Mouse (Mus musculus): ENCODE data around the gene Shisa2. TPM values are rescaled to one million over a fixed set of nuclear protein-coding genes. Genes with fewer than 3 reads are reported as not detected.

The Shisa2 gene
- total RNA-seq, 2 experiments from 2014 or later = 65.1 to 85.6 TPM

DNA sequence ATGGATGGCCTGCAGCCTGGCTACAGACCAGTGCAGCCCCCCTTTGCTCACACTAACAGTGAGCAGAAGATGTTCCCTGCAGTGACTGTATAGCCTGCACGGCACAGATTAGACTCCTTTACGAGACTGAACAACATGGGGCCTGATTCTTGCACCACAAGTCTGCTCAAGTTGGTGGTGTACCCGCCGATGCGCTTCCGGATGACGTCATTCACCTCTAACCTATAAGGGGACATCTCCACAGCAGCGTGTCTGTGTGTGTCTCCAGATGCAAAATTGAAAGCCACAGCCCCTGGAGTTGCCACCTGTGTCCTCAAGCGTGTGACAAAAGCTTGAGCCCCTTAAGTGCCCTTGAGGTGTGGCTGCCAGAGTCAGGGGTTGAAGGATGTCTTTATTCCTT is 5.0 kb downstream of the Shisa2 start:
- no peak for DNase-seq

DNA sequence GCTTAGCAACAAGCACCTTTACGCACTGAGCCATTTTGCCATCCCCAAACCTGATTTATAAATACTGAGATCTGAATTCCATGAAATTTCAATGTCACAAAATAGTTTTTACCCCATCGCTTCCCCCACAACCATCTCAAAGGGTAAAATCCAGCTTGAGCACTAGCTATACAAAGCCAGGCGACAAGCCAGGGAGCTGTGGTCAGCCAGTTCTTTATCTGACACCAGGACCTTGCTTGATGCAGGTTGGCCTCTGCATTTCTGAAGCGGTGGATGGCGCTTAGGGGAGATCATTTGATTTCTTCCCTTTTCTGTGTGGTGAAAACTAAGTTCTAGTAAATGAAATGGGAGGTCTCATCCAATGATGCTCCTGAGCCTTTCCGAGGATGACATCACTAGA is 7.0 kb downstream of the Shisa2 start:
- DNase-seq = no peak

DNA sequence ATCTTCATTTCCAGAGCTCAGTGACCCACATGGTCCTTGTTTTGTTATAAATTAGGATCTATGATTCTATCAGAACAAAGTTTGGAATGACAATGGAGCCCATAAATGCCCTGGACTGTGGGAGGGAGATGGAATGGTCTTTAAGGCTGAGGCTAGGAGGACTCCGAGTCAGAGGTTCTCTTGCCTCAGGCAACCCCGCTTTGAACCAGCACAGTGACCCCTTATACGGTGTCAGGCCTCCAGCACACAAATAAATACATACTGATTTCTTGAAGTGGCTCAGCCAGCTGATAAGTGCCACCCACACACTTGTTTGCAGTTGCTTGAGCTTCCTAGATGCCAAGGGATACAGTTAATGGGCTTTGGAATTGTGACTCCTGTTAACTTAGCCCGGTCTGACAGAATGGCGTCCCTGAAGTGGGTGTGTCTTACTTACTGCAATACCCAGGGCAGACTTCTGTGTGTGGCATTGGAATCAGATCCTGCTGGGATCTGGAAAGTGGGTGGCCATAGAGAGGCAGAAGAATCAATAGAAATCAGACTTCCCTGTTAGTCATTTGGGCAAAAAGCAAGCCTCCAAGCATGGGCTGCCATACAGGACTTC is 8.3 kb downstream of the Shisa2 start:
- no peak for DNase-seq

DNA sequence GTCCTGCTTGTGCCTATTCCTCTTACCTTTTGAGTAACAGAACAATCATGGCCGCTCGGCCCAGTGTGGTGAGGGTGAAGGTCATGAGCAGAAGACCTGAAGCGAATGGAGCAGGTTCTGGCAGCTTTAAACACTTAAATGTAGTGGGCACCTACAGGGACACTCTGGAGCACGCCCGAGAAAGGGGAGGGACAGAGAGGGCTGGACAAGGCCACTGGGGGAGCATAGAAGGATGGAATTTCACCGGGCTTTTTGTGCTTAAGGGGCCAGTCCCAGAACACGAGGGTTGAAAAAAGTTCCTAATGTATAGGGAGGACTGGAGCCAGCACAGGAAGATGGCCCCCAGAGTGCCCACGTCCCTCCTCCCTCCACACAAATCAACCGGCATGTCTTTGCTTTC is 8.9 kb downstream of the Shisa2 start:
- no peak for DNase-seq

DNA sequence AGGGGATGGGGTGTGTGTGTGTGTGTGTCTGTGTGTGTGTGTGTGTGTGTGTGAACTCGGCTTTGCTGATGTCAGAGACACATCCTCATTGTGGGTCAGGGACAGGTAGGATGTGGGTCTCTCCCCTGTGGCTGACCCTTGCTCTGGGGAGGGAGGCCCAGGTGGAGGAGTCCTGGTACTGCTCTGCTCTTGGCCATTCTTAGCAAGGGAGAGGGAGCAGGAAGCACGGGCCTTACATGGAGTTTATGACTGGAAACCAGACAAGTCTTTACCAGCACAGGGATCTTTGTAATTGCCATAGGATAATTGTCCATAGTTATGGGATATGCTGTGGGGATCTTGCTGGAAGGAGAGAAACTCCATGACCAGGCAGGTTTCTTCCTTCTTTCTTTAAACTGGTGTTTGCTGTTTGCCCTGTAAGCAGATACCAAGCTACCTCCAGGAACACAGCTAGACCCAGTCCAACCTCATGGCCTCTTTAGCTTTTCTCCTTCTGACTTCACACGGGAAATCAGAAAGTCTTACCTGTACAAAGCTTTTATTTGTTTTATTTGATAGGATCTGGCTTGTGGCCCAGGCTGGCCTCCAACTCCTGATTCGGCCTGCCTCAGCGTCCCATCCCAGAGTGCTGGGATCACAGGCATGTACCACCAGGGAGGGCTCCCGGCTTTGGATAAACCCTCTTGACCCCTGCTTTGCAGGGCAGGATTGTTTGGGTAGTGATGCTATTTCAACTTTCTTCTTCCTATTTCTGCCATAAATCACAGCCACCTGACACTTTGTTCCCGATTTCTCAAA is 14.0 kb downstream of the Shisa2 start:
- DNase-seq = no peak

DNA sequence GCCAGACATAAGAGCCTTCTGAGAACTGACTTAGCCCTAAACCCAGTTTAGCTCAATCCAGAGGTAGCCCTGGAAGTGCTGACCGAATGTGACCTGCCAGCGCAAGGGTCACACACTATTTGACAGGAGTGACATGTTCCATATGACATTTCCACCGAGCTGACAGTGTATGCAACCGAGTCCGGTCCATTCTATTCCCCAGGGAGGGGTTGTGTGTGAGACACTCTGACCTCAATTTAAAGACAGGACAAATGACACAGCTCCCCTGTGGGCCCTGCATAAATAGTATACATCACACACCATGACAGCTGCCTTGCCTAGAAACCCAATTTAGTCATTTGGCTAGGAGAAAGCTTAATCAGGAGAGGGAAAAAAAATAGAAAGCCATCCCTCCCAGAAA is 16.7 kb downstream of the Shisa2 start:
- DNase-seq = no peak

DNA sequence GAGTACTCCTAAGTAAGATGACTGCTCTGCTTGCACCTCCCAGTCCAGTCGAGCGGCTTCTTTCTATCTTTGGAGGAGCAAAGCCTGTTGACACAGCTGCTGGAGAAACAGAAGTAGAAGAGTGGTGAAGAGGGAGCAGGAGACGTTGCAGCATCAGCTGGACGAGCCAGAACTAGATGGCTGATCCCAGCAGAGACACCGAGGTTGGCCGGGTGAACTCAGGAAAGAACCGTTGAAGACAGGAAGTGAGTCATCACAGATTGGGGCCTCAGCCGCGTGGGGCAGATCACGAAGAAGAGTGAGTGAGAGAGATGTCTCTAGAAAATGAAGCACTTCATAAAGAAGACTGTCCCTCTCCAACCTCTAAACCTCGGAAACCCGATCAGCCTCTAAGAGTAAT is 18.5 kb downstream of the Shisa2 start:
- DNase-seq = no peak

DNA sequence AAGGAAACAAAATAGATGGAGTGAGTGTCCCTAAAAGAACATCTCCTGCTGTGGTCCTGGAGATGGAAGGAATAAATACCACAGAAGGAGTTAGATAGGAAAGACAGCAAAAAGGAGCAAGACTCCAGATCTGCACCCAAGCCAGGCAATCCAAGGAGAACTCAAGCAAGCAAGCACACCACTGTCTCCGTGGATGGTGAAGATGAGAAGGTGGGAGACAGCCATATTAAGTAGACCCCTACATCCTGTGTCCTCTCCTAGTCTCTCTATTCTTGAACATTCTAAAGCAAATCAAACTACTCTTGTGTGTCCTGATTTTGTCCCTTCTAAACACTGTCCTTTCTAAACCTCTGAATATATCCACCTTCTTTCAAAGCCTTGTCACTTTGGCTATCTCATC is 19.1 kb downstream of the Shisa2 start:
- no peak for DNase-seq

DNA sequence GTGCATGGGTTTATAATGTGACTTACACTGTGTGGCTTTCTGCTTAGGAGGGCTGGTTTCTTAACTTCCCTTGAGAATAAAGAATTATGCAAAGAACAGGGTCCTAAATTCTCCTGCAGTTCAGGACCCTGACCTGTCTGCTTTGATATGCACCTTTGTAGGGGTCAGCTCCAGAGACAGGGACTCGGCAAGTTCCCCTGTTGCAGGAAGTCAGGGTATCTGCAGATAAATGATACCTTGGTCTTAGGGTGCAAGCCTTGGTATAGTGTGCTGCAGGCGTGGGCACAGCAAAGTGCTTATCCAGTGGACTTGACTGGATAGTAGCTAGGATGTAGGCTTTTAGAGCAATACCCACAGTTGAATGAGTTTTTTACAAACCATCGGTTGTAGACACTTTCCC is 19.8 kb downstream of the Shisa2 start:
- DNase-seq = no peak

DNA sequence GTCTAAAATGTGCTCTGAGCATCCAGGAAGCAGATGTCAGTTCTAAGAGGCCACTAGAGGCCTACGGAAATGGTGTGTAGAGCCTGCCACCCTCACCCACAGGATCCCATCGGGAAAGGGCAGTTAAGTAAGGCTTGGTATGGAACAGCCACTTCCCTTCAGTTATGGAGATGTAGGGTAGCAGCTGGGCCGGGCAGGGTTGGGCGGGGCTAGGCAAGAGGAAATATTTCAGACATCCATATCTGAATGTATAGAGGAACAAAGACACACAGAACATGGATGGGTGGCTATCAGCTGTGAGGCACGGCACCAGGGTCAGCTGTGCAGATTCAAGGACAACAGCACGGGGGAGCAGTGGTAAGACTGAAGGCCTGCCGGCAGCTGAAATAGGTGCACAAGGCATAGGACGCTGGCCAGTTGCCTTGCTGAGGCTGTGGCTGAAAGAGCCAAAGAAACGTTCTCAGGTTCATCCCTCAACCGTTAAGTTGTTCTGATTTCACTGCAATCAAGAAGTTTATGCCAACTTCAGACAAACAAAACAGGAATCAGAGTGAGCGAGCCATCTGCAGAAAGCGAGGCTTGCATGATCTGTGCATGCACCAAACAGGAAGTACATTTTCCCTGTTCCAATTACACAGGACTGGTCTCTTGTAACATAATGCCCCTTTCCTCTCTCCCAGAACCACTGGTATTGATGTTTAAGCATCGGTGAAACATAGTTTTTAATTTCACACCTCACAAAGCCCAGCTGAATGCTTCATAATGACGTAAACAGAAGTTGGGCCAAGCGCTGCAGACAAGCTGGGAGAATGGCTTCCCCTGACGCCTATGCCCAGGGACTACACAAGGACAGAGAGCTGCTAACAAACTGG is 22.0 kb downstream of the Shisa2 start:
- no peak for DNase-seq

DNA sequence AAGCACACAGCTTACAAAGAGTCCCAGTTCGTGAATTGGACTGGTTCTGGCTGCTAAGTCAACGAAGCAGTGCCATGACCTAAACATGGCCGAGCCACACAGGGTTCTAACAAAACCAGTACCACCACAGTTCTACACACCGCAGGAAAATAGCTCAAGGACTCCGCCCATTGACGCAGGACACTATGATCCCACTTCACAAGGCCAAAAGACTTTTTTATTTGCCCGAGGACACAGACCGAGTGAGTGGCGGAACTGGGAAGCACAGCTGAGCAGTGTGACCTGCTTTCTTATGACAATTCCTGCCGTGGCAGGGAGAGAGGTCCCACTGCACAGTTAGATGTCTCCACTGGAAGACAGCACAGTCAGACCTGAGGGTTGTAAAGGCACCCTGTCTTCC is 23.5 kb downstream of the Shisa2 start:
- no peak for DNase-seq

DNA sequence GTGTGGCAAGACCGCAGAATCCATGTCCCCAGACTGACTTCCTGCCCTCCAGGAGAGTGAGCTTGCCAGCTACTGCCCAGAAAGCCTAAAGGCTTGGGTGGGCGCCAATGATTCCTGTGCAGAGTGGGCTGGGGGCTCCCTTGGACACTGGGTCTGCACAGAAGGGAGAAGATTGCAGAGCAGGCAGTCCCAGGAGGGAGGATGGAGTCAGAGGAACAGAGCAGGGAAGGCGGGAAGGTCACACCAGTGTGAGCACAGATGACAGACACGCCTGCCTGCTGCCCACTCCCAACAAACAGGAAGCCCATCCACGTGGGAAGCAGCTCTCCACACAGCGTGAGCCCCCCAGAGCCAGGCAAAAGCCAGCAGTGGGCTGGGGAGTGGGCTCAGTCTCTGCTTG is 24.2 kb downstream of the Shisa2 start:
- no peak for DNase-seq

DNA sequence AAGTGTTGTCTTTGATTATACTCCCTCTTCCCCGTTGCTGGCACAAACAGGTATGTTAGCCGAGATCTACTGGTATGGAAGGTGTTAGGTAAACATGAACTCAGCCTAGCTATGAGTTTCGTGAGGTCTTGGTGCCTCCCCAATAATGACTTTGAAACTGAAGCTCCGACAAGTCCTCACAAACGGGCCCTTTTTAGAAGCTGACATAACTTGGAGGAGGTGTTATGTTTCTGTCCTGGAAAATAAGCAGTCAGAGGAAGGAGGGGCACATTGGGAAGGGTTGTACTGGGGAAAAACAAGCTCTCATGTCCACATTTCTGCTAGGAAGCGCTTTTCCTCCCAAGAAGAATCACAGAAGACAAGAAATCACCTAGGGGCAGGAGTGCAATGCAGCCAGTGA is 31.5 kb downstream of the Shisa2 start:
- peak; percentile 28 for DNase-seq

DNA sequence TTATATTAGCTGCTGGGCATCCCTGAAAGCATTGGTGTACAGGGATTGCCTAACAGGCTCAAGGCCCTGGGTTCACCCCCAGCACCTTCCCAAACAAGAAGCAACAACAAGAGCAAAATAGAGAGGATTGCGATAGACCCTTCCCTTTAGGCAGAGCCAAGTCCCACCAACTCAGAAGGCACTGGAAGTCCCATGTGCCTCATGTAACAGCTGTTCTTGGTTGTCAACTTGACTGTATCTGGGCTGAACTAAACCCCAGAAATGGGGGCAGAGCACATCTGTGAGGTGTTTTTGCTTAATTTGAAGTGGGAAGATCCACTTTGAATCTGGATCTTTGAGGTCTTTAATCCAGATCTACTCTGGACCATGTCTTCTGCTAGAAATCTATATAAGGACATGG is 32.0 kb downstream of the Shisa2 start:
- DNase-seq = no peak

DNA sequence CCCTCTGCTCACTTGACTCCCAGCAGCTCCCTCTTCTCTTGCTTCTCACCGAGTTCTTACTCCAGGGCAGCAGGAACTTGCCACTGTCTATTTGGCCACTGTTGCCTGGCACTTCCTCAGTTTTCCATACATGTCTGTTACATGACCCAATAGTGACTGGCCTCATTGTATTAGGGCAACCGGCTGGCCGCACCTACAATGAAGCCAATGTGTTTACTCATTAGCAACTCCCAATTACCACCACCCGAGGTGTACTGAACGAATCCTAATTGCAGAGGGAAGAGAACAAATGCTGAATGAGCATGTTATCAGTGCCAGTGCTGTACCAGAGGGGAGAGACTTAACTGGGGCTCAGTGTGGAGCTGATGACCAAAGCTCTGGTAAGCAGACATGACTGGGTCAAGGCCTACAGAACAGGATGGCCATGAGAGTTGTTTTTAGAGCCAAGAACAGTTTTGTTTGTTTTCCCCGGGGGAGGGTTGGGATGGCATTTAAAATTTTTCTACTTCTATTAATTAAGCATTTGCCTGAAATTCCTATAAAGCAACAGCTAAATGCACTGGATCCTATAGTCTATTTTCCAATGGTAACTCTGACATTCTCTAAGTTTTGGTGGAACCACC is 47.9 kb downstream of the Shisa2 start:
- no peak for DNase-seq

DNA sequence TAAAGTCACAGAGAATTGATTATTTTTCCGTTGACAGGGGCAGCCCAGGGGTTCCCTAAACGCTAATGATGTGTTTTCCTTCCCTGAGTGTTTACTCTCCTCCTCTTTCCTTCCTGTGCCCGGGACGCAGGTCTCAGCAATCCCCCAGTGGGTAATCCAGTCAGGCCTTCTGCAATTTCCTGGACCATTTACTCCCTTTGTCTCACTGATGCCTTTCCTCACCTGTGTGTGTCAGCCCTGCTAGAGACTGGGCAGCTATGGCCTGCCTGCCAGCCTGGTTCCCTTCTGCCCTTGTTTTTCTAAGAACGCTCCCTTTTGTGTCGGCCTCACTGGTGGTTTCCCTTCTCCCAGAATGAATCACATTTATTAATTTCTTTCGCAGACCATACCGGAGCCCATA is 49.4 kb downstream of the Shisa2 start:
- DNase-seq = no peak

DNA sequence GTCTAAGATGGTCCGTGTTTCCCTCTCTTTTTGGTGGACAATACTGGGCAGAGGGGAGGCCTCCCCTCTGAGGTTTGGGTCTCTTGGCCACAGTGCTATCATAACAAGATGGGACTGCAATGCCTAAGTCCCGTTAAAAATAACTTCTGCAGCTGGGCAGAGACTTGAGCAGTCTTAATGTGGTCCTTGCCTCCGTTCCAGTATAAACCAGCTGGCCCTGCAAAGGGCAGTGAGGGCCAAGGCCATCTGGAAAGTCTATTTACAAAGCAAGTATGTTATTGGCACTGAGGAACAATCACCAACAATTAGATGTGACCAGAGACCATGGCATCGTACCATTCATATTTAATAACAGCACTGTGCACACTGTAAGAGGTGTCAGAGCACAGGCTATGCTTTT is 50.2 kb downstream of the Shisa2 start:
- DNase-seq = peak; percentile 32

DNA sequence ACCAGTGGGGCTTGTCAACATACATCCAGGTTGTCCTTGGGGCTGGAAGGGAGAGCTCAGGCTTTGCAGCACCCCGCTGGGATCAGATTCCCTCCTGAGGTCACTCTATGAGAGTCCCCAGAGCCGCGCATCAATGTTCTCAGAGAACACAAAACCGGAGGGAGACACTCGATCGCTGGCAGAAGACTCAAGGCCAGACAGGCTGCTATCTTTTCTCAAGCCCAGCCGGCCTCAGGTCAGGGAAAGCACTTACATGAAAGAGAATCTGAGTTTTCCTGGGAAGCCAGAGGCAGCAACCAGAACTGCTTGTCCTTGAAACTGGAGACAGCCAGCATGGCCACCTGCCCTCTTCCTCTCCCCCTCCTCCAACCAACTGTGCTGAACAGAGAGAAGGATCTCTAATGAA is 52.5 kb downstream of the Shisa2 start:
- DNase-seq = peak; percentile 71

Measured in gastrocnemius, postnatal 25 days (tissue).